Mouse (Mus musculus) urinary bladder, postnatal 36 days (tissue): ENCODE measurements around the gene Dgki.

Experiments used
- DNase-seq, 2 experiments: peaks; one replicate each; pipeline ENCODE4 v3.0.0; 2022; ENCODE audit warnings: low spot score in 2 of 2, mixed read lengths in 1 of 2

Gene Dgki

DNA sequence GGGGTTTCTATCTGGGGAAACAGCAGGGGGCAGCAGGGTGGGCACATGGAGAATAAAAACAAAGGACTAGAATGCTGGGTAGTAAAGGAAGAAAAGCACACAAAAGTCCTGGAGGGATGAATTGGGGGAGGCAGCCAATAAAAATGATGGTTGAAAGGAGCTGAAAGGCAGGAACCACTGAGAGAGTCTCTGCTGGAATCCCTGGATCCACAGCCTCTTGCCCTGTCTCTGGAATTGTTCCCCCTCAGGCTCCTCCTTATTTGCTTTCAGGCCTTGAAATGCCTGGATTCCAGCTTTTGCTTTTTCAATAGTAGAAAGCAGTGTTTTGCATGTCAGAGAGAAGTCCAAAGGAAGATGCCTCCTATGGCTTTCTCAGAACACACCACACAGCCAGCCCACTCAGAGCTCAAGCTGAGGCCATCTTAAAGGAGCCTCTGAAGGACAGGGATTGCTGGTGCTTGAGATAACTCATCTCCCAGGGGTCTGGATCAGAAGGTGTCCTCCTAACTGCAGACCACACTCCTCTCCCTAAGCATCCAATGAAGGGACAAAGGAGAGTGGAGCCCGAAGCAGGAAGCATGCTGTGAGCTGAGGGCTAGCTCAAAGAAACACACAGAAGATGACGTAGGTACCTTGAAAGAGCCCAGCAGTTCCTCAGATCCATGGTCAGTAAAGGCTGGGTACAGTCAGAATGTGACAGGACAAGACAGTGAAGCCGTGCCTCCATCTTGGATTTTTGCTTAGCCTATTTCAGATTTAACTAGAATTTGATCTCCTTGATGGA is 441.5 kb downstream of the Dgki start:
- DNase-seq: no peak

- DNase-seq: no peak
Observed at GRCm38 (mm10) chr6:36857627-36858257, 442.2 kb downstream of the Dgki start.

GRCm38 (mm10) chr6:36850422-36851129 is 449.4 kb downstream of the Dgki start:
- DNase-seq: peak in 1 of 2 experiments; percentile 25

- DNase-seq: no peak
Observed at GRCm38 (mm10) chr6:36845288-36845687, 454.7 kb downstream of the Dgki start.

DNA sequence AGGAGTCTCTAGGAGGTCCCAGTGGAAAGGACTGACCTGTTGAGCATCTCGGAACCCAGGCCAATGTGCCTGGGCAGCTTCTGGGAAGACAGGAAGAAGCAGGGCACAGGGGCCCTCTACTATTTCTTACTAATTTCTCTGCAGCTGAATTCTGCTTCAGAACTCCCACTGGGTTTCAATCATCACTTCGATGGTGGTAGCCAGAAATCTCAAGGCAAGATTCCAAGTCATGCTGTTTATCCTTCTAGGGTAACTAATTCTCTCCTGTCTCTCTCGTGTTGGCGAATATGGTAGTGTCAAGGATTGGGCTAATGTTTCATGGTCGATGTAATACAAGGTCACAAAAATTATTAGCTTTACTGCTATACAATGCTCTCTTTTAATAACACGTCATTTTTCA is 455.7 kb downstream of the Dgki start:
- no peak for DNase-seq

GRCm38 (mm10) chr6:36843031-36843488 is 456.9 kb downstream of the Dgki start:
- no peak for DNase-seq

- no peak for DNase-seq
Observed at GRCm38 (mm10) chr6:36842101-36842922, 457.7 kb downstream of the Dgki start.

GRCm38 (mm10) chr6:36841701-36842100 is 458.3 kb downstream of the Dgki start:
- DNase-seq: no peak

GRCm38 (mm10) chr6:36841174-36841573 is 458.8 kb downstream of the Dgki start:
- no peak for DNase-seq

DNA sequence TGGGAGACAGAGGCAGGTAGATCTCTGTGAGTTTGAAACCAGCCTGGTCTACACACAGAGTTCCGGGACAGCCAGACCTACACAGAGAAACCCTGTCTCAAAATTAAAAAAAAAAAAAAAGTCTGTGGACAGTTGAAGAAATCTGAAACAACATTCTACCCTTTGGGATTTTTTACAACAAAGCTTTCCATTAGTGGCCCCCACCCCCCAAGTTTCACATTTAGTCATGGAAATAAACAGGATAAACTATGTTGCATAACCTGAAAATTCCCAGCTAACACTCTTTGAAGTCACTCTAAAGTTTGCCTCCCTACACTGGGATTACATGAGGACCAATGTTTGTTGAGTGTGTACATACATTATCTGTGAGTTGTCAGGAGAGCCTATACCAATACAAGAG is 461.2 kb downstream of the Dgki start:
- DNase-seq: no peak

GRCm38 (mm10) chr6:36835351-36835750 is 464.6 kb downstream of the Dgki start:
- no peak for DNase-seq

DNA sequence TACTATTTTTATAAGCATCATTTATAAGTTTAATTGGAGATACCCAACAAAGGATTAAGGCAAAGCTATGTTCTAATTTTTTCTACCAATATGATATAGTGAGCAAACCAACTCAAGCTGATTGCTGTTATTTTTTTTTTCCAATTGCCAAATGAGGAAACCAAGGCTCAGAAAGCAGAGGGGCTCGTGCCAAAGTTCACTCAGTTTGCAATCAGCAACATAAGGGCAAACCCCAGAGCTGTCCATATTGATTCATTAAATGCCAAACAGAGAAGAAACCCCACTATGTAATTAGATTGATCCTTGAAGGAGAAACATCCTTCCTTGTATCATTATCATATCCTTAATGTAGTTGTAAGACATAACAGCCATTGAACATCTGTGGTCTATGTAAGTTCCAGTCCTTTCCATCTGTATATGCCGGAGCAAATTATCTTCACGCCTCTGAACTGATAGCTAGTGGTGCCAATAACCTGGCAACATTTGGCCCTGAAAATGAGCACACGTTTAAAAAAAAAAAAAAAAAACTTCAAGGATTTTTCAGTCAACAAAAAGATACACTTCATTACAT is 465.2 kb downstream of the Dgki start:
- DNase-seq: no peak

- DNase-seq: no peak
Observed at GRCm38 (mm10) chr6:36832681-36833080, 467.3 kb downstream of the Dgki start.

- no peak for DNase-seq
Observed at GRCm38 (mm10) chr6:36832207-36832606, 467.8 kb downstream of the Dgki start.

- no peak for DNase-seq
Observed at GRCm38 (mm10) chr6:36830371-36830925, 469.5 kb downstream of the Dgki start.

DNA sequence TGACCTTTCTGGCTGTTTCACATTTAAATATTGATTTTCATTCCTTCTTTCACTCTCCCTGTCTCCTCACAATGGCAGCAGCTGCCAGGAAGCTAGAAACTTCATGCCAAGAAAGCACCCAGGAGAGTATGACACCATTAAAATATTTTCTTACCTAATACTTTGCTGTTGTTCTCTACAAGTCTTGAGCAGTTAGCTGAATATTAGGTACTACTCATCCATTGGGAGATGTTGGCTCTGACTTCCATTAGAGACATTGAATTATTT is 480.3 kb downstream of the Dgki start:
- no peak for DNase-seq

GRCm38 (mm10) chr6:36819019-36819783 is 480.8 kb downstream of the Dgki start:
- peak in 1 of 2 experiments; percentile 45 for DNase-seq

DNA sequence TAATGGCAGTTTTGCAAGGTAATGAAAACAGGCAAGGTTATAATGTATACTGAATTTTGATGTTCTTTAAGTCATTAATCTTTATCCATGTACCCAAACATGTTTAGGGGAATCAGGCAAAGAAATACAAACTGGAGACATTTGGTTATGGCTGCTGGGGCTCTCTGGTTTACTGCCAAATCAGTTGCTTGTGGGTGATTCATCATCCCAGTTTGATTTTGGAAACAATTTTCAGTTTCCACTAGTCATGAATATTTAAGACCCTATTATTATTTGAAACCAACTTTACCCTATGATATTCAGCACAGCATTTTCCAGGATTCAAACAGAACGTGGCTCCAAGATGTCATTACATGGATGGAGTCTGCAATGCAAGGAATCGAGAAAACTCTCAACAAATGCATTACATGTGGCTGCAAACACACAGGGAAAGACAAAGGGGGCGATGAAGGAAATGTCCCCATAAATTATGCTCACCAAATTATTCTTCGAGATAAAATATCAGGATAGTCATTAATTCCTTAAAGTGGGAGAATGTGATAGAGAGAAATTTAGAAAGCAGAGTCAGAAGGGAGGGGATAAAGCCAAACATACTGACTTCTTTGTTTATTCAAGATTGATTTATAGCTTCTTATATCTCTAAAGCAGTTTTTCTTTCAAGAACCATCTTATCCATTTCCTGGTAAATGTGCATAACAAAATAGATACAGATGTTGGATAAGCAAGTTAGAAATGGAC is 481.5 kb downstream of the Dgki start:
- DNase-seq: no peak

GRCm38 (mm10) chr6:36816666-36817065 is 483.3 kb downstream of the Dgki start:
- no peak for DNase-seq

DNA sequence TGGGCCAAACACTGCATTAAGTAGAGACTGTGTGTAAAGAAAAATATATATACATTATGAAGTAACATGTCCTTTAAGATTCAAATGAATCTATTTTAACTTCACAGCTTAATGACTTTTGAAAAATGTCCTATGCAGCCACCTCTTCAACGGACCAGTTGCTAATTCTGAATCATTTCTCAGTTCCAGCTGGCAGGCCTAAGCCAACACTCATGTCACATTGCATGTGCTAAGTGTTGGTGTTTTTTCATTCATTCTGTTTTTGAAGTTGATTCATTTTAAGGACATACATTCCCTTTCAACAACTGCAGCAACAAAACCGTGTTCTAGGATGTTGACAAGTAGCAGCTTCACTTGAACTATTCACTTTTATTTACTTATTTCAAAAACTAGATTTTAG is 484.0 kb downstream of the Dgki start:
- DNase-seq: no peak
